Mouse (Mus musculus): ENCODE data around the gene Gm8890.
"Not testable (repeated sequence)": the region's sequence is repeated elsewhere in the genome, so short reads cannot be mapped to it uniquely, and the experiment has no call there.

Gene Gm8890

GRCm38 (mm10) chr5:11255733-11256132 lies at the start of gene Gm8890:
TSS of gene Gm8890 (plus strand) at chr5:11256033.
- not testable (repeated sequence) for DNase-seq (ENCODE audit: low spot score)

GRCm38 (mm10) chr5:11256221-11256620 lies 388 bp downstream of the Gm8890 start:
- DNase-seq (ENCODE audit: low spot score), result not testable (repeated sequence)

Data from left cerebral cortex, adult 11 months (tissue).